Mouse (Mus musculus) CH12.LX (cell line): ENCODE measurements around the gene Dnase1l2.

Source experiments
- CTCF ChIP-seq, 2 experiments: IDR thresholded peaks in 1 of 2; conservative IDR thresholded peaks in 1 of 2; 2 replicates each; pipeline ENCODE4 v1.5.1; 2011 to 2012; ENCODE audit warnings: low read depth in 2 of 2, low read length in 2 of 2, improper control_type of control experiment in 1 of 2, inconsistent platforms in 1 of 2, mild to moderate bottlenecking in 1 of 2, moderate library complexity in 1 of 2
- MXI1 ChIP-seq: IDR thresholded peaks from 2 replicates; pipeline ENCODE4 v1.6.1; 2011; ENCODE audit warnings: mild to moderate bottlenecking, low read depth, low read length, improper control_type of control experiment
- POLR2A ChIP-seq: IDR thresholded peaks from 2 replicates; pipeline ENCODE4 v1.6.1; 2011; ENCODE audit warnings: low read depth, mild to moderate bottlenecking, improper control_type of control experiment, low read length
- ZNF384 ChIP-seq: IDR thresholded peaks from 2 replicates; pipeline ENCODE4 v1.6.1; 2012; ENCODE audit warnings: low read depth, low read length, improper control_type of control experiment, inconsistent platforms

GRCm38 (mm10) chr17:24476022-24476776 is 33.3 kb upstream of the Dnase1l2 start:
- TF ChIP-seq CTCF (conservative IDR thresholded peaks at IDR 0.05 in 1 of 2, IDR thresholded peaks at IDR 0.05 in 1 of 2; ENCODE audit: low read depth in 2 of 2, low read length in 2 of 2) (no peak), POLR2A (no peak), ZNF384 (no peak), MXI1 (no peak)
